18 mouse cellular contexts compared by ENCODE assay signal in genomic region chr3:153960884-153961283, GRCm38 (mm10). TPM values are rescaled to one million over a fixed set of nuclear protein-coding genes. Genes with fewer than 3 reads are reported as not detected.
DNase-seq lines count a peak whose midpoint lies in the region; ATAC-seq lines count a peak whose summit lies in the region.
"Had no signal": no experiment of that assay in that cellular context is flagged by ENCODE, and none has a peak within 500 bp of the region (broad histone marks: within the 10 kb centered on the region; RNA-seq: fewer than 3 reads in every experiment).

No protein-coding gene starts in this region.

- no peak overlapping the region for H3K4me3 ChIP-seq in hindbrain, embryonic 12.5 days
- no peak overlapping the region for H3K4me3 ChIP-seq in hindbrain, embryonic 11.5 days (ENCODE audit: low read depth, low read length)
- no peak overlapping the region for H3K4me3 ChIP-seq in midbrain, embryonic 15.5 days
- H3K4me3 ChIP-seq in midbrain, embryonic 11.5 days (ENCODE audit: low read depth, low read length), result no peak overlapping the region
- H3K4me3 ChIP-seq: megakaryocyte, embryonic 14.5 days; myocyte had no signal

- no peaks in the 10 kb centered on the region for H3K36me3 ChIP-seq in hindbrain, embryonic 12.5 days
- no peaks in the 10 kb centered on the region for H3K36me3 ChIP-seq in hindbrain, embryonic 11.5 days (ENCODE audit: control insufficient read depth, insufficient read depth, low read length)
- no peaks in the 10 kb centered on the region for H3K36me3 ChIP-seq in midbrain, embryonic 15.5 days (replicated peaks)
- no peaks in the 10 kb centered on the region for H3K36me3 ChIP-seq in midbrain, embryonic 11.5 days (ENCODE audit: control insufficient read depth, insufficient read depth, low read length)

- no peak overlapping the region for H3K4me2 ChIP-seq in hindbrain, embryonic 12.5 days (replicated peaks)
- no peak overlapping the region for H3K4me2 ChIP-seq in hindbrain, embryonic 11.5 days (replicated peaks; ENCODE audit: low read depth, low read length)
- no peak overlapping the region for H3K4me2 ChIP-seq in midbrain, embryonic 15.5 days
- no peak overlapping the region for H3K4me2 ChIP-seq in midbrain, embryonic 11.5 days

- H3K9ac ChIP-seq in hindbrain, embryonic 12.5 days, result no peak overlapping the region
- H3K9ac ChIP-seq in hindbrain, embryonic 11.5 days (ENCODE audit: low read depth, low read length), result no peak overlapping the region
- H3K9ac ChIP-seq in midbrain, embryonic 15.5 days, result no peak overlapping the region
- no peak overlapping the region for H3K9ac ChIP-seq in midbrain, embryonic 11.5 days (ENCODE audit: low read length)
- H3K9ac ChIP-seq: liver, postnatal 0 days had no signal

- peak; percentile 47; the same call in 1 of the 2 replicates for ATAC-seq in hindbrain, embryonic 12.5 days (ENCODE audit: low FRiP score)
- no peak for ATAC-seq in hindbrain, embryonic 11.5 days (ENCODE audit: low FRiP score)
- ATAC-seq in midbrain, embryonic 15.5 days (replicated peaks), result 0 out of 2 replicates have a peak, but pooled peaks have one; percentile 19
- no peak for ATAC-seq in midbrain, embryonic 11.5 days (ENCODE audit: low FRiP score)
- ATAC-seq: activated CD4-positive, CD25-positive, alpha-beta regulatory T cell, adult 4 months; liver, postnatal 0 days; Patski had no signal

- DNase-seq in cerebellum, postnatal 10 days, result peak; percentile 51 to 65
- DNase-seq in cerebellum, adult 9-10 months, result no peak
- no peak for DNase-seq in hindbrain, embryonic 11.5 days (ENCODE audit: low spot score)
- no peak for DNase-seq in midbrain, embryonic 11.5 days (ENCODE audit: low spot score, missing footprints)
- peak; percentile 25 to 49 for DNase-seq in cerebellum, postnatal 25 days
- DNase-seq in kidney, adult 11 months, result no peak
- DNase-seq: adrenal gland, postnatal 14 days; gastrocnemius, postnatal 14 days; kidney, adult 8-10 months; liver, postnatal 0 days; lung, postnatal 14 days; thymus, postnatal 25 days had no signal

- 69% methylated on average over 2 of the region's 2 CpGs for WGBS in hindbrain, embryonic 12.5 days
- 76% methylated on average over 2 of the region's 2 CpGs for WGBS in hindbrain, embryonic 11.5 days
- 57% methylated on average over 2 of the region's 2 CpGs for WGBS in midbrain, embryonic 15.5 days
- 75% methylated on average over 2 of the region's 2 CpGs for WGBS in midbrain, embryonic 11.5 days

- no peak overlapping the region for H3K27ac ChIP-seq in hindbrain, embryonic 12.5 days
- H3K27ac ChIP-seq in hindbrain, embryonic 11.5 days (ENCODE audit: low read depth, low read length), result no peak overlapping the region
- H3K27ac ChIP-seq in midbrain, embryonic 15.5 days, result no peak overlapping the region
- no peak overlapping the region for H3K27ac ChIP-seq in midbrain, embryonic 11.5 days (ENCODE audit: low read depth, low read length)

- no peaks in the 10 kb centered on the region for H3K27me3 ChIP-seq in hindbrain, embryonic 12.5 days
- no peaks in the 10 kb centered on the region for H3K27me3 ChIP-seq in hindbrain, embryonic 11.5 days (ENCODE audit: control insufficient read depth, insufficient read depth, low read length)
- no peaks in the 10 kb centered on the region for H3K27me3 ChIP-seq in midbrain, embryonic 15.5 days (replicated peaks)
- H3K27me3 ChIP-seq in midbrain, embryonic 11.5 days (ENCODE audit: control insufficient read depth, insufficient read depth, low read length), result no peaks in the 10 kb centered on the region
- H3K27me3 ChIP-seq: megakaryocyte, embryonic 14.5 days had no signal

- H3K9me3 ChIP-seq in hindbrain, embryonic 12.5 days (replicated peaks), result no peaks in the 10 kb centered on the region
- no peaks in the 10 kb centered on the region for H3K9me3 ChIP-seq in hindbrain, embryonic 11.5 days (ENCODE audit: control insufficient read depth, low read length)
- H3K9me3 ChIP-seq in midbrain, embryonic 15.5 days, result no peaks in the 10 kb centered on the region
- H3K9me3 ChIP-seq in midbrain, embryonic 11.5 days (ENCODE audit: control insufficient read depth, low read length), result no peaks in the 10 kb centered on the region

- H3K4me1 ChIP-seq in hindbrain, embryonic 12.5 days, result no peaks in the 10 kb centered on the region
- H3K4me1 ChIP-seq in hindbrain, embryonic 11.5 days (replicated peaks; ENCODE audit: control insufficient read depth, insufficient read depth, low read length), result no peaks in the 10 kb centered on the region
- 0 out of 2 replicates have a peak, but pooled peaks cover 2% of the 10 kb centered on the region for H3K4me1 ChIP-seq in midbrain, embryonic 15.5 days
- no peaks in the 10 kb centered on the region for H3K4me1 ChIP-seq in midbrain, embryonic 11.5 days (ENCODE audit: control insufficient read depth, insufficient read depth, low read length)

RNA-seq across cellular contexts. Expression of gene Slc44a5, which starts 12.4 kb away (rescaled TPM):
- polyA plus RNA-seq in hindbrain, embryonic 12.5 days (2016; fragmentation: Nextera tagmentation; extraction: Ambion mirVana), result 5.7 and 6.1 TPM in 2 replicates
- polyA plus RNA-seq in hindbrain, embryonic 11.5 days (2014; fragmentation: Nextera tagmentation; extraction: Ambion mirVana), result 6.2 and 8.1 TPM in 2 replicates
- 9.1 and 9.9 TPM in 2 replicates for polyA plus RNA-seq in midbrain, embryonic 15.5 days (2015; fragmentation: Nextera tagmentation; extraction: Ambion mirVana)
- polyA plus RNA-seq in midbrain, embryonic 11.5 days (2014; fragmentation: Nextera tagmentation; extraction: Ambion mirVana), result 4.6 and 5.4 TPM in 2 replicates
- polyA plus RNA-seq: activated CD4-positive, CD25-positive, alpha-beta regulatory T cell, adult 4 months; myocyte had no signal

RNA-seq across cellular contexts. Expression of gene Acadm, which starts 16.5 kb away (rescaled TPM):
- 61.0 and 68.9 TPM in 2 replicates for polyA plus RNA-seq in hindbrain, embryonic 12.5 days (2016; fragmentation: Nextera tagmentation; extraction: Ambion mirVana)
- 55.0 and 63.6 TPM in 2 replicates for polyA plus RNA-seq in hindbrain, embryonic 11.5 days (2014; fragmentation: Nextera tagmentation; extraction: Ambion mirVana)
- 55.8 and 56.2 TPM in 2 replicates for polyA plus RNA-seq in midbrain, embryonic 15.5 days (2015; fragmentation: Nextera tagmentation; extraction: Ambion mirVana)
- 53.5 and 55.8 TPM in 2 replicates for polyA plus RNA-seq in midbrain, embryonic 11.5 days (2014; fragmentation: Nextera tagmentation; extraction: Ambion mirVana)

RNA-seq across cellular contexts. Expression of gene Rabggtb, which starts 48.1 kb away (rescaled TPM):
- polyA plus RNA-seq in hindbrain, embryonic 12.5 days (2016; fragmentation: Nextera tagmentation; extraction: Ambion mirVana), result 36.5 and 37.4 TPM in 2 replicates
- 41.8 and 43.6 TPM in 2 replicates for polyA plus RNA-seq in hindbrain, embryonic 11.5 days (2014; fragmentation: Nextera tagmentation; extraction: Ambion mirVana)
- polyA plus RNA-seq in midbrain, embryonic 15.5 days (2015; fragmentation: Nextera tagmentation; extraction: Ambion mirVana), result 49.5 and 51.3 TPM in 2 replicates
- polyA plus RNA-seq in midbrain, embryonic 11.5 days (2014; fragmentation: Nextera tagmentation; extraction: Ambion mirVana), result 43.9 and 45.4 TPM in 2 replicates

RNA-seq across cellular contexts. Expression of gene Msh4, which starts 54.9 kb away (rescaled TPM):
- polyA plus RNA-seq in hindbrain, embryonic 12.5 days (2016; fragmentation: Nextera tagmentation; extraction: Ambion mirVana), result 0.06 and 0.17 TPM in 2 replicates
- polyA plus RNA-seq in hindbrain, embryonic 11.5 days (2014; fragmentation: Nextera tagmentation; extraction: Ambion mirVana), result 0.05 and 0.08 TPM in 2 replicates
- polyA plus RNA-seq in midbrain, embryonic 15.5 days (2015; fragmentation: Nextera tagmentation; extraction: Ambion mirVana), result 0.17 and 0.22 TPM in 2 replicates
- 0.12 TPM in 1 of 2 replicates, not detected in the other for polyA plus RNA-seq in midbrain, embryonic 11.5 days (2014; fragmentation: Nextera tagmentation; extraction: Ambion mirVana)
- polyA plus RNA-seq: liver, postnatal 0 days had no signal

Comparison
In these comparisons a context has a peak if more than half of its experiments do, and no peak if none do; other contexts are left out.
1. DNase-seq: peak in cerebellum, postnatal 10 days (2 of 2) and cerebellum, postnatal 25 days (2 of 2); none in cerebellum, adult 9-10 months (single experiment), hindbrain, embryonic 11.5 days (single experiment), midbrain, embryonic 11.5 days (single experiment) and kidney, adult 11 months (single experiment).
2. ATAC-seq: peak in hindbrain, embryonic 12.5 days (single experiment) and midbrain, embryonic 15.5 days (single experiment); none in hindbrain, embryonic 11.5 days (single experiment) and midbrain, embryonic 11.5 days (single experiment).